Mouse (Mus musculus): ENCODE measurements around the gene Cd52. TPM values are rescaled to one million over a fixed set of nuclear protein-coding genes. Genes with fewer than 3 reads are reported as not detected.
A peak's percentile ranks its signal among the peaks of the same experiment; 100 is the strongest.

Gene Cd52
- total and polyA plus RNA-seq, 3 experiments, result 1,886 to 5,448 (median 2,306) TPM

DNA sequence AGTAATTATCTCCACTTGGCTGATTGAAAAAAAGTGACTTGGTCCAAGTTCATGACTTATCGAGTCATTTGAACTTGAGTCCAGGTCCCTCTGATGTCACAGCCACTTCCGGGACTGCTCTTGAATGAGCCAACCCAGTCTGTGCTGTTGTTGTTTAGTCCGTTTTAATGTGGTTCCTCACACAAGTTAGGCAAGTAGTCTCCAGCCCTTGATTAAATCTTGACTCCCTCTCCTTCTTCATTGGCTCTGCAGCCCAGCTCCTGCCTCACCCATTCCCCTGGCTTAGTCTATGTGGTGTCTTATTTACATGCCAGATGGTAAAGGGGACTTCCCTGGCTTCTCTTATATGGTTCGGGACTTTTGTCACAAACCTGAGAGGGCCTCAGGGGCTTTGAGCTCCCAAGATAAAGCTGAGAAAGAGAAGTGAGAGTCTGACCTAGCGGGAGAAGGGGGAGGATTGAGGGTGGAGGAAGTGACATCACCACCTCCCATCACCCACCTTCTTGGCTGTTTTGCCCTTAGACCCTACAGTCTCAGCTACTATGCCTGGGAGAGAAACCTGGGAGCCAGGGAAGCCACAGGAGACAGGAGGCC is 2.2 kb upstream of the Cd52 start:
- H3K79me2 ChIP-seq (replicated peaks; ENCODE audit: control insufficient read depth, extremely low read depth, insufficient read depth, poor library complexity, severe bottlenecking), result peaks cover 25% of the 10 kb centered on the region
- TF ChIP-seq MAFK (IDR thresholded peaks at IDR 0.05; ENCODE audit: insufficient replicate concordance, low read length) (peak; percentile 57; the same call in 1 of the 2 replicates), POLR2A (IDR thresholded peaks at IDR 0.05; ENCODE audit: low read depth, low read length) (peak; percentile 70), CHD2 (IDR thresholded peaks at IDR 0.05; ENCODE audit: low read length) (peak; percentile 98), MAZ (IDR thresholded peaks at IDR 0.05; ENCODE audit: low read depth, low read length) (peak; percentile 98), ZNF384 (IDR thresholded peaks at IDR 0.05; ENCODE audit: low read depth, low read length) (peak; percentile 64), BHLHE40 (IDR thresholded peaks at IDR 0.05; ENCODE audit: low read depth, low read length) (peak; percentile 75; the same call in 1 of the 2 replicates), ZMIZ1 (IDR thresholded peaks at IDR 0.05; ENCODE audit: low read depth, low read length) (peak; percentile 77), NRF1 (IDR thresholded peaks at IDR 0.05; ENCODE audit: low read depth, low read length) (peak; percentile 21; the same call in 1 of the 2 replicates), POLR2AphosphoS2 (IDR thresholded peaks at IDR 0.05; ENCODE audit: low read depth, low read length) (no peak), USF2 (conservative IDR thresholded peaks at IDR 0.05; ENCODE audit: low read depth, low read length) (no peak), TCF12 (IDR thresholded peaks at IDR 0.05; ENCODE audit: low read depth, low read length) (peak; percentile 96), HCFC1 (IDR thresholded peaks at IDR 0.05; ENCODE audit: low read depth, low read length) (peak; percentile 72), KAT2A (IDR thresholded peaks at IDR 0.05; ENCODE audit: insufficient replicate concordance, low read length) (peak; percentile 81), JUND (conservative IDR thresholded peaks at IDR 0.05; ENCODE audit: low read depth, low read length) (peak; percentile 90), JUN (IDR thresholded peaks at IDR 0.05; ENCODE audit: insufficient read depth, low read depth, low read length) (peak; percentile 97), ELF1 (IDR thresholded peaks at IDR 0.05; ENCODE audit: low read depth, low read length) (peak; percentile 90), ZC3H11A (IDR thresholded peaks at IDR 0.05; ENCODE audit: low read depth, low read length) (no peak), USF1 (IDR thresholded peaks at IDR 0.05; ENCODE audit: low read depth, low read length) (no peak), E2F4 (IDR thresholded peaks at IDR 0.05; ENCODE audit: insufficient replicate concordance, low read depth, low read length) (peak; percentile 71; the same call in 1 of the 2 replicates), EP300 (IDR thresholded peaks at IDR 0.05; ENCODE audit: low read length) (peak; percentile 96), MEF2A (IDR thresholded peaks at IDR 0.05; ENCODE audit: borderline replicate concordance, low read depth, low read length) (peak; percentile 97), MAX (IDR thresholded peaks at IDR 0.05; ENCODE audit: low read length) (peak; percentile 53), RAD21 (IDR thresholded peaks at IDR 0.05; ENCODE audit: low read depth, low read length) (no peak; the same call in 1 of the 2 replicates), TBP (conservative IDR thresholded peaks at IDR 0.05; ENCODE audit: low read depth, low read length) (peak; percentile 70), CTCF (conservative IDR thresholded peaks at IDR 0.05 in 1 of 2, IDR thresholded peaks at IDR 0.05 in 1 of 2; ENCODE audit: low read depth in 2 of 2, low read length in 2 of 2) (no peak), PAX5 (IDR thresholded peaks at IDR 0.05; ENCODE audit: low read length) (no peak), GABPA (IDR thresholded peaks at IDR 0.05; ENCODE audit: insufficient replicate concordance, low read depth, low read length) (no peak), MYC (IDR thresholded peaks at IDR 0.05; ENCODE audit: low read depth, low read length) (peak; percentile 80), SMC3 (IDR thresholded peaks at IDR 0.05; ENCODE audit: low read depth, low read length) (peak; percentile 31), RCOR1 (conservative IDR thresholded peaks at IDR 0.05; ENCODE audit: low read depth, low read length) (peak; percentile 97), NELFE (IDR thresholded peaks at IDR 0.05; ENCODE audit: low read depth, low read length) (peak; percentile 22; the same call in 1 of the 2 replicates), IRF4 (IDR thresholded peaks at IDR 0.05; ENCODE audit: low read depth, low read length) (peak; percentile 99), ETS1 (conservative IDR thresholded peaks at IDR 0.05; ENCODE audit: low read depth, low read length) (peak; percentile 96), ZKSCAN1 (IDR thresholded peaks at IDR 0.05; ENCODE audit: borderline replicate concordance, low read depth, low read length) (no peak), MXI1 (IDR thresholded peaks at IDR 0.05; ENCODE audit: low read depth, low read length) (0 out of 2 replicates have a peak, but pooled peaks have one; percentile 44), SIN3A (IDR thresholded peaks at IDR 0.05; ENCODE audit: low read length) (peak; percentile 92), UBTF (IDR thresholded peaks at IDR 0.05; ENCODE audit: low read depth, low read length) (peak; percentile 52; the same call in 1 of the 2 replicates), CHD1 (IDR thresholded peaks at IDR 0.05; ENCODE audit: low read depth, low read length) (no peak)
- H3K27me3 ChIP-seq (replicated peaks), result no peaks in the 10 kb centered on the region
- peaks cover 15 to 23% of the 10 kb centered on the region in 2 experiments for H3K36me3 ChIP-seq (replicated peaks in 1 of 2; ENCODE audit: control insufficient read depth in 1 of 2, insufficient read depth in 1 of 2, low read length in 1 of 2)
- peak overlapping the region; percentile 62; the same call in 1 of the 2 replicates for H3K4me2 ChIP-seq (ENCODE audit: insufficient read depth, low read depth, poor library complexity, severe bottlenecking)
- peak overlapping the region in 2 of 3 experiments; percentile 33 to 52 for H3K4me3 ChIP-seq (replicated peaks in 1 of 3; ENCODE audit: low read depth in 2 of 3, low read length in 2 of 3, poor library complexity in 1 of 3)
- dilution Hi-C loops (cut with MboI; ENCODE audit: extremely low pct_ligation_motif_present, extremely low pct_unique_long_range_greater_than_20kb, low sequenced_read_pairs) (no loop called here), in situ Hi-C loops (cut with MboI; ENCODE audit: low pct_ligation_motif_present, low pct_unique_long_range_greater_than_20kb, low sequenced_read_pairs) (loop anchor here (25.0 kb wide), 1 partner anchor 510 kb away; the partner anchor contains the start of gene Gpn2)
- H3K27ac ChIP-seq (ENCODE audit: insufficient read depth, low read depth), result peak overlapping the region; percentile 97
- peak overlapping the region; percentile 48; the same call in 1 of the 2 replicates for H3K9ac ChIP-seq (ENCODE audit: insufficient read depth, low read depth)
- no peaks in the 10 kb centered on the region for H3K9me3 ChIP-seq (replicated peaks; ENCODE audit: low read length)
- peaks cover 12 to 45% of the 10 kb centered on the region in 2 experiments for H3K4me1 ChIP-seq (ENCODE audit: control insufficient read depth in 1 of 2, insufficient read depth in 2 of 2)
- DNase-seq (ENCODE audit: extremely low read depth), result peak; percentile 99

Data from CH12.LX (cell line).